Mouse (Mus musculus) hindbrain, embryonic 15.5 days (tissue): Measurements from ENCODE around the gene Sema3a. TPM values are rescaled to one million over a fixed set of nuclear protein-coding genes. Genes with fewer than 3 reads are reported as not detected.

Experiments
- ATAC-seq: fragments of 200-750 bp; cut with Nextera tagmentation; 2 replicates; pipeline ENCODE4 v1.8.0; 2017; ENCODE audit warnings: low read depth, moderate number of reproducible peaks, moderate TSS enrichment; ENCODE audit not compliant: low FRiP score
- H3K27ac ChIP-seq: fragments of 300-500 bp; sonication (generic); replicated peaks from 2 replicates; pipeline ENCODE4 v1.5.1; 2015; ENCODE audit warnings: mild to moderate bottlenecking, inconsistent platforms
- H3K27me3 ChIP-seq: fragments of 300-500 bp; sonication (generic); 2 replicates; pipeline ENCODE4 v1.6.1; 2015; ENCODE audit warnings: control low read depth, inconsistent platforms
- H3K36me3 ChIP-seq: fragments of 300-500 bp; sonication (generic); 2 replicates; pipeline ENCODE4 v1.6.1; 2015; ENCODE audit warnings: control low read depth, inconsistent platforms
- H3K4me1 ChIP-seq: fragments of 300-500 bp; sonication (generic); replicated peaks from 2 replicates; pipeline ENCODE4 v1.6.1; 2015; ENCODE audit warnings: control low read depth, inconsistent platforms
- H3K4me2 ChIP-seq: fragments of 300-500 bp; sonication (generic); 2 replicates; pipeline ENCODE4 v1.6.1; 2015; ENCODE audit warnings: moderate library complexity, mild to moderate bottlenecking, inconsistent platforms
- H3K4me3 ChIP-seq: fragments of 300-500 bp; sonication (generic); 2 replicates; pipeline ENCODE4 v1.5.1; 2015; ENCODE audit warnings: mild to moderate bottlenecking, inconsistent platforms
- H3K9ac ChIP-seq: fragments of 300-500 bp; sonication (generic); 2 replicates; pipeline ENCODE4 v1.6.1; 2015; ENCODE audit warnings: inconsistent platforms
- H3K9me3 ChIP-seq: fragments of 300-500 bp; sonication (generic); 2 replicates; pipeline ENCODE4 v1.6.1; 2016; ENCODE audit warnings: control low read depth, inconsistent platforms
- WGBS: fragments of 180-500 bp; shearing (Covaris S2); methylation state at CpG from one replicate; pipeline ENCODE4 v1.1.7; 2015; 5-methylcytosine and 5-hydroxymethylcytosine counted together
- polyA plus RNA-seq: library from polyadenylated mRNA; unstranded; fragments of >200 nt; fragmentation: Nextera tagmentation; extraction: Ambion mirVana; gene quantifications from 2 replicates; pipeline ENCODE4 v1.2.1, GENCODE M21; 2015

The Sema3a gene
- polyA plus RNA-seq, result 22.2 and 23.0 TPM in 2 replicates

DNA sequence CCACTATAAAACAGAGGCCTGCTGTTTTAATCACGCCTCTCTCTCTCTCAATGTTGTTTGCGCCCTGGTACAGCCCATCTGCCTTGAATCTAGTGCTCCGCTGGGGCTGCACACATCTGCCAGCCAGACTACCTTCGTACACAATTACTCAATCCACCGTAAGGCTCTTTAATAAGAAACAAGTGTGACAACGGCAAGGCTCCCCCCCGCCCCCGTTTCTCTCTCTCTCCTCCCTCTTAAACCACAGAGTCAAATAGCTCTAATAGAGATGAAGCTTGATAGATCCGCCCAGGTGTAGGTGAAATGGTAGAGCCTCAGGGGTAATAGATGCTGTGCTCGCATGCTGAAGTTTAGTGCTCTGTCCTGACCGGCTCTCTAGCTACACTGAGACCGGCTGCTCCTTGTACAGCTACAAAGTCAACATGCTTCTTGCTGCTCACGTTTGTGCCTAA lies at the start of gene Sema3a:
Sema3a (plus strand) TSS at position 174 of the 452 bp plus-strand sequence.
- ATAC-seq, result peak; percentile 83
- no peaks in the 10 kb centered on the region for H3K9me3 ChIP-seq
- H3K9ac ChIP-seq, result no peak within 1 kb of the TSS
- no peak within 1 kb of the TSS for H3K27ac ChIP-seq
- H3K4me2 ChIP-seq, result peak within 1 kb of the TSS; percentile 43
- H3K27me3 ChIP-seq, result no peaks in the 10 kb centered on the region
- peak within 1 kb of the TSS; percentile 17 for H3K4me3 ChIP-seq
- WGBS, result 50% methylated on average over 13 of the region's 13 CpGs
- no peaks in the 10 kb centered on the region for H3K36me3 ChIP-seq
- peaks cover 8% of the 10 kb centered on the region; the same call in 1 of the 2 replicates for H3K4me1 ChIP-seq

DNA sequence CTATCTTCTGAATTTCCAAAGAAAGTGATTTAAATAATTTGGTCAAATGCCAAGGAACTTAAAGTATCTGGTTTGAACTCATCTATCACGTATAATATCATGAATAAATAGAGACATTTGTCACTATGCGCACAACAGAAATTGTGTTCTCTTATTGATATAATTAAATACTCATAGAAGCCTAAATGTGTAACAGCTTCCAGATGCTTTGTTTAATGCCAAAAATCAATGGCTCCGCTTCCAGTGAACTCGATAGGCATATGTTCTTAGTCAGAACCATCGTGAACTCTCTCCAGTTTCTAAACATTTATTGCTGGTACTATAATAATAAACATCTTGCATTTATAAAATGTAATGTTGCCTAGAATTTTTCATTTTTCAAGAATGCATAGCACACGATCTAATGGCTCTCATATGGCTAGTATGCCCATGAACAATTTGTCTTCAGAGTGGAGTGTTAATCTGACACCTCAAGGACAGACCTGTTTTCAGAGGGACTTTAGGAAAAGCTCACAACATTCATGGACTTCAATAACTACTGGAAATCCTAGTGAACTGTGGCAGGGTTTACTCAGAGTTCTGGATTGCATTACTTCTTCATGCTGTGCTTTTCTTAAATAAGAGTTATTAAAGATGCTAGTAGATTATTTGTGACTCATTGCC lies 40.3 kb upstream of the Sema3a start:
- Histone ChIP-seq H3K36me3 (no peaks in the 10 kb centered on the region), H3K4me3 (no peak overlapping the region), H3K27ac (no peak overlapping the region), H3K9me3 (no peaks in the 10 kb centered on the region), H3K27me3 (no peaks in the 10 kb centered on the region), H3K4me1 (no peaks in the 10 kb centered on the region), H3K9ac (no peak overlapping the region), H3K4me2 (no peak overlapping the region)
- 81% methylated on average over 6 of the region's 6 CpGs for WGBS
- ATAC-seq, result no peak

DNA sequence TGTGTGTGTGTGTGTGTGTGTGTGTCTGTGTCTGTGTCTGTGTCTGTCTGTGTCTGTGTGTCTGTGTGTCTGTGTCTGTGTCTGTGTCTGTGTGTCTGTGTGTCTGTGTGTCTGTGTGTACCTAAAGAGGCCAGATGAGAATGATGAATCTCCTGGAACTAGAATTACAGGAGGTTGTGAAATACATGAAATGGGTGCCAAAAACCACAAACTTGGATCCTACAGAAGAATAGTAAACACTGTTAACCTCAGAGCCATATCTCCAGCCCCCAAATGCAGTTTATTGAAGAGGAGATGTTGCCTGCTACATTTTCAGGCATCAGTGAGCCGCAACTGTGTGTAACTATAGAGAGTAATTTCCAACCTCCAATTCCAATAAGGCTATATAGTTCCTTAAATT lies 34.8 kb upstream of the Sema3a start:
- Histone ChIP-seq H3K36me3 (no peaks in the 10 kb centered on the region), H3K9me3 (no peaks in the 10 kb centered on the region), H3K27ac (no peak overlapping the region), H3K4me1 (no peaks in the 10 kb centered on the region), H3K9ac (no peak overlapping the region), H3K4me3 (no peak overlapping the region), H3K4me2 (no peak overlapping the region), H3K27me3 (no peaks in the 10 kb centered on the region)
- WGBS, result 98% methylated on average over 1 of the region's 1 CpGs
- no peak for ATAC-seq

DNA sequence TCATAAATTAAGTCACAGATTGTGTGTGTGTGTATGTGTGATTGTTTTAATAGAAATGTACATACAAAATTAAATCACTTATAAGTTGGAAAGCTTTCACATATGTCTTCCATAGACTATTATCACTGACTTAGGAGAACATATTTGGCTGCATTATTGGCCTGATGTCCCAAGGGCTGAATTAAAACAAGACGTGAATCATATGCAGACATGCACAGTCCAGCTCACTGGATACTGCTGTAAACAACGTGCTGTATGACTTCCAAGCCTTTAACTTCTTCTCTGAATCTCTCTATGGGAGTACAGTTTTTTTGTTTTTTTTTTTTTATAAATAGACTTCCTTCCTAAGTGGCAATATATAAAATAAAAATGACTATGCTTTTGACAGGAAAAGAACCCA lies 15.7 kb upstream of the Sema3a start:
- Histone ChIP-seq H3K27ac (no peak overlapping the region), H3K9me3 (no peaks in the 10 kb centered on the region), H3K27me3 (no peaks in the 10 kb centered on the region), H3K4me2 (no peak overlapping the region), H3K4me1 (no peaks in the 10 kb centered on the region), H3K4me3 (no peak overlapping the region), H3K36me3 (no peaks in the 10 kb centered on the region), H3K9ac (no peak overlapping the region)
- WGBS, result 66% methylated on average over 2 of the region's 2 CpGs
- ATAC-seq, result no peak

DNA sequence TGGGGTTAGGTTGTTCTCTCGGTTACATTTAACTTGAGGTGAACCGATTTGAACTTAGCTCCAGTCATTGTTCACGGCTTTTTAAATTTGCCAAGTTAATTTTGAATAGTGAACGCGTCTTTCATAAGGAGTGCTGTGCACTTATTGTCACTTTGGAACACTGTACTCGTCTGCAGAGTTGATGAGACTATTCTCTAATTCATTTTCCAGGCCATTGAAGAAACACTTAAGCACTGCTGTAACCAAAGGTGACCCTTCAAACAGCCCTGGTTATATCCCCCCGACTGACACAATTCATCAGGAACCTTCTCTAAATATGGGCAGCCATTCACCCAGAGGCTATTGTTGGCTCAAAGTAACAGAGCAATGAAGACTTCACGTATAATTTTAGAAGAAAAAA lies 8.0 kb upstream of the Sema3a start:
- H3K4me2 ChIP-seq, result no peak overlapping the region
- H3K9ac ChIP-seq, result no peak overlapping the region
- H3K36me3 ChIP-seq, result no peaks in the 10 kb centered on the region
- no peaks in the 10 kb centered on the region for H3K27me3 ChIP-seq
- WGBS, result 33% methylated on average over 8 of the region's 8 CpGs
- H3K9me3 ChIP-seq, result no peaks in the 10 kb centered on the region
- no peaks in the 10 kb centered on the region for H3K4me1 ChIP-seq
- no peak overlapping the region for H3K27ac ChIP-seq
- no peak for ATAC-seq
- no peak overlapping the region for H3K4me3 ChIP-seq

DNA sequence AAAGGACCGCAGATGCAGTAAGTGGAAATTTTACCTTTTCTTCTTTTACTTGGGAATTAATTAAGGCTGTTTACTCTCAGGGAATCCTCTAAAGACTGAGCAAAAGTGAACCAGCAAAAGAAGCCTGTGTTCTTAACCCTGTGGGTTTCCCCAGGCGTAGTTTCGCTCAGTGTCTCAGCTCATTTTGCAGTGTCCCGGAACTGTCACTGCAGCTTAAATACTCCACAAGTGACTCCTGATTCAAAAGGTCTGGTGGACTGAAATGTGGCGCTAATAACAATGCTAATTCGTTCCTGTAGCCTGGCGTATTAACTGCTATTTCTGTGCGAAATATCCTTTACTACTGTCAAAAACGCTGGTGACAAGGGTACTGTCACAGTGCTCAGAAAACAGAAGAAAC lies 543 bp downstream of the Sema3a start:
- Histone ChIP-seq H3K27ac (no peak overlapping the region), H3K4me2 (peak overlapping the region; percentile 43), H3K4me3 (peak overlapping the region; percentile 17), H3K9ac (no peak overlapping the region), H3K27me3 (no peaks in the 10 kb centered on the region), H3K9me3 (no peaks in the 10 kb centered on the region), H3K36me3 (no peaks in the 10 kb centered on the region), H3K4me1 (peaks cover 8% of the 10 kb centered on the region; the same call in 1 of the 2 replicates)
- WGBS, result 66% methylated on average over 9 of the region's 9 CpGs
- ATAC-seq, result 0 out of 2 replicates have a peak, but pooled peaks have one; percentile 8

DNA sequence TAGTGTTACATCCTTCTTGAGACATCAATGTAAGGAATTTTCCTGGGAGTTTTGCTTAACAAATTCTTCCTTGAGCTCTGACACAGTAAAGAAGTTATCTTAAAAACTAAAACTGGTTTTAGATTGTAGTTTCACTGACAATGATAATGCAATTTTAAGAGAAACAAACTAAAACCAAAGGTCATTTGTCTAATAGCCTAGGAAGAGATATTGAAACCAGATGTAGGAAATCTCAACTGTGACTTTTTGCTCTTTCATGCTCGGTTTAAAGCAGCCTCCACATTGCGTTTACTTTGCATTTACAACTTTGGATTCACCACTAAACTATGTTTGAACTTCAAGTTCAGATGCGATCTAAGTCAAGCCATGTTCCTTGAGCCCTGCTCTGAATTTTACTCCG lies 982 bp downstream of the Sema3a start:
- WGBS, result 86% methylated on average over 4 of the region's 4 CpGs
- Histone ChIP-seq H3K4me1 (peaks cover 8% of the 10 kb centered on the region; the same call in 1 of the 2 replicates), H3K36me3 (no peaks in the 10 kb centered on the region), H3K27me3 (no peaks in the 10 kb centered on the region), H3K4me2 (no peak overlapping the region), H3K4me3 (no peak overlapping the region), H3K9me3 (no peaks in the 10 kb centered on the region), H3K9ac (no peak overlapping the region), H3K27ac (no peak overlapping the region)
- no peak for ATAC-seq

DNA sequence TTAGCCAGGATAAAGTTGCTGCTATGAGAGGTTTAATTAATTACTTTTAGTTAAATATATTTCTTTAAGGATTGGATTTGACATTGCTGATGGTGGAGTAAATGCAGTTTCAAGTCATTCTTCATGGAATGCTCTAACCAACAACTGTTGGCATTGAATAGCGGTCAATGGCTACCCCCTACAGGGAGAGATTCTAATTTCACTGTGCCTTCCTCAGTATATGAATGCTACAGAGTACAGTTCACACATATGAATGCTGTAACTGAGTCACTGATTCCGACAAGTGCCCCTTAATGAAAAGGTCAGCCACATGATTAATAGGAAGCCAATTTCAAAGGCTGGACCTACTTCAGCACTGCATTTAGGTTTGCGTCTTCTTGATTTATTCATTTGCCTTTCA lies 1.9 kb downstream of the Sema3a start:
- no peaks in the 10 kb centered on the region for H3K9me3 ChIP-seq
- peaks cover 8% of the 10 kb centered on the region; the same call in 1 of the 2 replicates for H3K4me1 ChIP-seq
- H3K4me2 ChIP-seq, result no peak overlapping the region
- H3K36me3 ChIP-seq, result no peaks in the 10 kb centered on the region
- H3K9ac ChIP-seq, result no peak overlapping the region
- no peak overlapping the region for H3K27ac ChIP-seq
- no peak overlapping the region for H3K4me3 ChIP-seq
- 67% methylated on average over 3 of the region's 3 CpGs for WGBS
- ATAC-seq, result no peak
- H3K27me3 ChIP-seq, result no peaks in the 10 kb centered on the region

DNA sequence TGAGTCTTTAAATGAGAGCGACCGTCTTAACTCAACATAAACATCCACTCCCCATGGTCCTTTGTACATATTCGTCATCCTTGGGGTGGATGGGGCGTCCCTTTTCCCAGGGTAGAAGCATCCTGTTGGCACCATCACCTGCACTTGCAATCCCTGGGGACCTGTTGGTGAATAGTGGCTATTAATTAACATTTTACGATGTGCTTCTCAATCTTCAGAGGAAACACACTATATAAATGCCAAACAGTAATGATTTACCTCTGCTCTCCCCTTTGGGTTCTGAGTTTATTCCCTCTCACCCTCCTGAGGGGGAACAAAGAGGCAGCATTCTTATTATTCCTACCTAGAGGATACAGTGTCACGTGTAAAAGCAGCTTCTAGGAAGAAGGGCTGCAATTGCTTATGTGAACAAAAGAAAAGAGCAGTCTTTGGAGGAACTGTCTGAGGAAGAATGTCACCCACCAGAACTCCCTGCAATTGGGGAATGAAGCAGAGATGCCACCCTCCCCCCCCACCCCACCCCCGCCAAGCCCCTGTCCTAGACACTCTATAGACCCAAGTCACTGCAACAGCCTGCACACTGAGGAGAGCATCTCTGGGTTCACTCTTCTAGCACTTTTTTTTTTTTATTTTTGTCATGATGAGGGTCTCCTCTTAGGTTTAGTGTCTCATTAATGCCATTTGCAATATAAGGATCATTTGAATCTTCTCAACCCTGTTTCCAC lies 19.7 kb downstream of the Sema3a start:
- Histone ChIP-seq H3K27ac (no peak overlapping the region), H3K9ac (no peak overlapping the region), H3K9me3 (no peaks in the 10 kb centered on the region), H3K27me3 (no peaks in the 10 kb centered on the region), H3K36me3 (no peaks in the 10 kb centered on the region), H3K4me2 (no peak overlapping the region), H3K4me1 (no peaks in the 10 kb centered on the region), H3K4me3 (no peak overlapping the region)
- WGBS, result 38% methylated on average over 7 of the region's 7 CpGs
- ATAC-seq, result no peak

DNA sequence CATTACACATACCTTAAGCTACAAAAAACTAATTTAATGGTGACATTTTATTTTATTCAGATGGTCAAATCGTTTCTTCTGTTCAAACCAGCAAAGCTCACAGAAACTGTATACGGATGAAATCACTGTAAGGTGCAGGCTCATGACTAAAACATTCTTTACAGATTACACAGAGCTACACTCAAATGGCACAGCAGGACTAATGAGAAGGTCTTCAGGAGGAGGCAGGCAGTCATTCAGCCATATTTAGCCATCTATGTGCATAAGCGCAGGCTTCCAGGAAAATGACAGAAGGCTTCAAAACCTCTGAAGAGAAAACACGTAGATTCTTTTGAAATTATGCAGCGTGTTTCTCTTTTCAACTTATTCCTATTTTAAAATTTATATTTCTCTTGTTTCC lies 24.7 kb downstream of the Sema3a start:
- ATAC-seq, result no peak

DNA sequence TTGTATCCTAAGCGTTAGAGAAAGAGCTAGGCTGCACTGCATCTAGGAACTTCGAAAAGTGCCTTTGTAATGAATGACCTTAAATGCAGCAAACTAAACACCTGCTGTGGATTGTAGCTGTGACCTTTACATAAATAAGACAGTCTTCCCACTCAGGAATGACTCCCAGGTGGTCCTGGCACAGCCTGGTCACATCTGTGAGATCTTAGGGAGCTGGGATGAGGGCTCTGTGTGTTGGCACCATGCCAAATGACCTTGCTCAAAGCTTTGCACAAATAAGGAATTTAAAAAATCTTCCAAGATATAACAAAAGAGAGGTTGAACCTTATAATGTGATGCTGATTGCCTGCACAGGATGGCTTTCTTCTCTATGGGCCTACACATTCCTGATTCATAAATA lies 25.8 kb downstream of the Sema3a start:
- Histone ChIP-seq H3K9me3 (no peaks in the 10 kb centered on the region), H3K36me3 (no peaks in the 10 kb centered on the region), H3K4me2 (no peak overlapping the region), H3K27me3 (no peaks in the 10 kb centered on the region), H3K9ac (no peak overlapping the region), H3K4me1 (no peaks in the 10 kb centered on the region), H3K4me3 (no peak overlapping the region), H3K27ac (no peak overlapping the region)
- ATAC-seq, result no peak
- WGBS, result 42% methylated on average over 2 of the region's 2 CpGs

More for the DNA sequence above, 24.7 kb downstream of the Sema3a start:
- Histone ChIP-seq H3K4me3 (no peak overlapping the region), H3K4me2 (no peak overlapping the region), H3K36me3 (no peaks in the 10 kb centered on the region), H3K9me3 (no peaks in the 10 kb centered on the region), H3K27ac (no peak overlapping the region), H3K4me1 (no peaks in the 10 kb centered on the region), H3K9ac (no peak overlapping the region), H3K27me3 (no peaks in the 10 kb centered on the region)
- 71% methylated on average over 5 of the region's 5 CpGs for WGBS

DNA sequence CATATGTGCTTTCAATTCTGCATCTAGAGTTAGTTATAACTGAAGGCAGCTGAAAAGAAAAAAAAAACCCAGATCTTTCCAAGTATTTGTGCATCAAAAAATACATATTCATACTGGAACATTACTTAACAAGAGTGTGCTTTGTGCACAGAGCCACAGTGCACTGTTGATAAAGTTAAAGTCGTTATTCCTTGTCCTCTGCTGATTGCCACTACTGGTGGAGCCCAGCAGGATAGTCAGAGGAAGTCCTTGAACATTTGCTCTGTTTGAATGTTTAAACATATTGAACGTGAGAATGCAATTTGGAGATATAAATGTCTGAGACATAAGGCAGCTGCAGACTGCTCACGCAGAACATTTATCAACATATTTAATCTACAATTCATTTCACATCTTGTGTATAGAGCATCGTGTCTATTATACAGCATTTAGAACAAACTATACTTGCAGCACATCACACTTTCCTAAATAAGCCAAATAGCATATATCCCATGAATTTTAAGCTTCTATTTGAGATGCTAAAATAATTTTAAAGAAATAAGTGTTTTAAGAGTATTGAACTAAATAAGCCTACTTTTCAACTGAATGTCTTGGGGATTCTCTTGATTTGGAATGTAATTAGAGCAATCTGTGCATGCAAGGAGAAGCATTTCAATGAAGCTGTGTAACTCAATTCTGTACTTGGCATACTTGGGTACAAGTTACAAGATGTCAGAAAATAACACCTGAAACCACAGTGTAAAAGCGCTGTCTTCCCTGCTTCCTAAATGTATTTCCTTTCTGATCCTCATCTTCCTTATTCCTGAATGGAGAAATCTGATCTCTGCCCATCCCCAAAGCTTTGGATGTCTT lies 32.8 kb downstream of the Sema3a start:
- ATAC-seq, result no peak
- Histone ChIP-seq H3K4me2 (no peak overlapping the region), H3K4me3 (no peak overlapping the region), H3K4me1 (no peaks in the 10 kb centered on the region), H3K9ac (no peak overlapping the region), H3K9me3 (no peaks in the 10 kb centered on the region), H3K36me3 (no peaks in the 10 kb centered on the region), H3K27ac (no peak overlapping the region), H3K27me3 (no peaks in the 10 kb centered on the region)
- 70% methylated on average over 5 of the region's 5 CpGs for WGBS
